Mouse (Mus musculus) CH12.LX (cell line): Measurements from ENCODE around the gene Phgr1.

Source experiments
- BHLHE40 ChIP-seq: IDR thresholded peaks from 2 replicates; pipeline ENCODE4 v1.6.1; 2011; ENCODE audit warnings: mild to moderate bottlenecking, low read depth, low read length, improper control_type of control experiment
- CTCF ChIP-seq, 2 experiments: IDR thresholded peaks in 1 of 2; conservative IDR thresholded peaks in 1 of 2; 2 replicates each; pipeline ENCODE4 v1.5.1; 2011 to 2012; ENCODE audit warnings: low read depth in 2 of 2, low read length in 2 of 2, improper control_type of control experiment in 1 of 2, inconsistent platforms in 1 of 2, mild to moderate bottlenecking in 1 of 2, moderate library complexity in 1 of 2
- HCFC1 ChIP-seq: IDR thresholded peaks from 2 replicates; pipeline ENCODE4 v1.6.1; 2012; ENCODE audit warnings: low read depth, mild to moderate bottlenecking, inconsistent platforms, low read length, improper control_type of control experiment
- POLR2A ChIP-seq: IDR thresholded peaks from 2 replicates; pipeline ENCODE4 v1.6.1; 2011; ENCODE audit warnings: low read depth, mild to moderate bottlenecking, improper control_type of control experiment, low read length
- SIN3A ChIP-seq: IDR thresholded peaks from 2 replicates; pipeline ENCODE4 v1.6.1; 2012; ENCODE audit warnings: low read length, improper control_type of control experiment, inconsistent platforms

GRCm38 (mm10) chr2:118783663-118784062, 11.1 kb downstream of the Phgr1 start:
- no peak for TF ChIP-seq BHLHE40
- no peak for TF ChIP-seq HCFC1
- no peak for TF ChIP-seq CTCF (conservative IDR thresholded peaks at IDR 0.05 in 1 of 2, IDR thresholded peaks at IDR 0.05 in 1 of 2; ENCODE audit: low read depth in 2 of 2, low read length in 2 of 2)
- no peak for TF ChIP-seq SIN3A
- TF ChIP-seq POLR2A, result no peak
